Mouse (Mus musculus) Muller cell, postnatal 12 days (primary cell): ENCODE measurements around the gene Gm42906.

Source experiments
- DNase-seq: peaks from one replicate; pipeline ENCODE4 v3.0.0-alpha.2; 2015; ENCODE audit errors: inconsistent ontology term

The Gm42906 gene

GRCm38 (mm10) chr5:151232576-151233299 lies 195.2 kb downstream of the Gm42906 start:
- no peak for DNase-seq

- no peak for DNase-seq
Measured at GRCm38 (mm10) chr5:151231861-151232260, 196.1 kb downstream of the Gm42906 start.

- DNase-seq = no peak
Measured at GRCm38 (mm10) chr5:151231411-151231810, 196.6 kb downstream of the Gm42906 start.

GRCm38 (mm10) chr5:151230427-151230826 lies 197.5 kb downstream of the Gm42906 start:
- no peak for DNase-seq

- no peak for DNase-seq
Measured at GRCm38 (mm10) chr5:151228367-151229005, 199.5 kb downstream of the Gm42906 start.

GRCm38 (mm10) chr5:151223696-151224366 lies 204.1 kb downstream of the Gm42906 start:
- no peak for DNase-seq

- no peak for DNase-seq
Measured at GRCm38 (mm10) chr5:151222791-151223190, 205.2 kb downstream of the Gm42906 start.

GRCm38 (mm10) chr5:151218689-151219115 lies 209.3 kb downstream of the Gm42906 start:
- DNase-seq = no peak

- DNase-seq = no peak
Measured at GRCm38 (mm10) chr5:151213097-151213496, 214.9 kb downstream of the Gm42906 start.

- DNase-seq = no peak
Measured at GRCm38 (mm10) chr5:151210869-151211268, 217.1 kb downstream of the Gm42906 start.

GRCm38 (mm10) chr5:151210060-151210459 lies 217.9 kb downstream of the Gm42906 start:
- no peak for DNase-seq

- no peak for DNase-seq
Measured at GRCm38 (mm10) chr5:151205017-151205416, 222.9 kb downstream of the Gm42906 start.

GRCm38 (mm10) chr5:151202925-151203324 lies 225.0 kb downstream of the Gm42906 start:
- DNase-seq = peak; percentile 74

GRCm38 (mm10) chr5:151201220-151201619 lies 226.7 kb downstream of the Gm42906 start:
- DNase-seq = no peak

- no peak for DNase-seq
Measured at GRCm38 (mm10) chr5:151199235-151199634, 228.7 kb downstream of the Gm42906 start.

GRCm38 (mm10) chr5:151196603-151197272 lies 231.2 kb downstream of the Gm42906 start:
- peak; percentile 49 for DNase-seq

GRCm38 (mm10) chr5:151193885-151194520 lies 234.0 kb downstream of the Gm42906 start:
- DNase-seq = peak; percentile 66

GRCm38 (mm10) chr5:151192266-151192665 lies 235.7 kb downstream of the Gm42906 start:
- no peak for DNase-seq

- no peak for DNase-seq
Measured at GRCm38 (mm10) chr5:151190764-151191163, 237.2 kb downstream of the Gm42906 start.

GRCm38 (mm10) chr5:151189789-151190378 lies 238.1 kb downstream of the Gm42906 start:
- DNase-seq = peak; percentile 84

GRCm38 (mm10) chr5:151189321-151189720 lies 238.6 kb downstream of the Gm42906 start:
- no peak for DNase-seq
